Mouse (Mus musculus) hindbrain, postnatal 0 days (tissue): ENCODE measurements around the gene Krtap4-7. TPM values are rescaled to one million over a fixed set of nuclear protein-coding genes. Genes with fewer than 3 reads are reported as not detected.

Source experiments
- polyA plus RNA-seq: library from polyadenylated mRNA; unstranded; fragments of >200 nt; fragmentation: Nextera tagmentation; extraction: Ambion mirVana; gene quantifications from 2 replicates; pipeline ENCODE4 v1.2.1, GENCODE M21; 2015
- total RNA-seq: library from RNA; depleted of rRNA; stranded (reverse); fragments of >200 nt; gene quantifications from 2 replicates; pipeline ENCODE4 v1.2.3, GENCODE M21; 2014; rRNA removed

The Krtap4-7 gene
- total and polyA plus RNA-seq, 2 experiments from 2014 or later, result not detected

Other genes starting within 250 kb of the Krtap4-7 start
Only the 30 nearest of the 38 such genes appear.
- gene Krt23, start 151.0 kb downstream of the Krtap4-7 start, total RNA-seq, result not detected in 2 replicates
- gene Krt23, start 151.0 kb downstream of the Krtap4-7 start, polyA plus RNA-seq, result 0.40 and 0.41 TPM in 2 replicates
- not detected in 2 replicates for gene Krt39, start 122.8 kb downstream of the Krtap4-7 start, total RNA-seq
- not detected in 2 replicates for gene Krt39, start 122.8 kb downstream of the Krtap4-7 start, polyA plus RNA-seq
- not detected in 2 replicates for gene Krt40, start 100.9 kb downstream of the Krtap4-7 start, total RNA-seq
- gene Krt40, start 100.9 kb downstream of the Krtap4-7 start, polyA plus RNA-seq, result not detected in 2 replicates
- not detected in 2 replicates for gene Krtap3-3, start 93.2 kb downstream of the Krtap4-7 start, total RNA-seq
- gene Krtap3-3, start 93.2 kb downstream of the Krtap4-7 start, polyA plus RNA-seq, result not detected in 2 replicates
- gene Krtap3-2, start 87.2 kb downstream of the Krtap4-7 start, total RNA-seq, result not detected in 2 replicates
- not detected in 2 replicates for gene Krtap3-2, start 87.2 kb downstream of the Krtap4-7 start, polyA plus RNA-seq
- gene Gm11939, start 84.6 kb downstream of the Krtap4-7 start, total RNA-seq, result not detected in 2 replicates
- not detected in 2 replicates for gene Gm11939, start 84.6 kb downstream of the Krtap4-7 start, polyA plus RNA-seq
- gene Krtap3-1, start 77.5 kb downstream of the Krtap4-7 start, total RNA-seq, result not detected in 2 replicates
- not detected in 2 replicates for gene Krtap3-1, start 77.5 kb downstream of the Krtap4-7 start, polyA plus RNA-seq
- not detected in 2 replicates for gene Krtap1-5, start 63.1 kb downstream of the Krtap4-7 start, total RNA-seq
- not detected in 2 replicates for gene Krtap1-5, start 63.1 kb downstream of the Krtap4-7 start, polyA plus RNA-seq
- gene Krtap1-4, start 60.4 kb downstream of the Krtap4-7 start, total RNA-seq, result not detected in 2 replicates
- not detected in 2 replicates for gene Krtap1-4, start 60.4 kb downstream of the Krtap4-7 start, polyA plus RNA-seq
- gene Krtap1-3, start 52.8 kb downstream of the Krtap4-7 start, total RNA-seq, result not detected in 2 replicates
- gene Krtap1-3, start 52.8 kb downstream of the Krtap4-7 start, polyA plus RNA-seq, result not detected in 2 replicates
- gene Krtap9-3, start 46.0 kb downstream of the Krtap4-7 start, total RNA-seq, result not detected in 2 replicates
- not detected in 2 replicates for gene Krtap9-3, start 46.0 kb downstream of the Krtap4-7 start, polyA plus RNA-seq
- not detected in 2 replicates for gene Gm11938, start 40.8 kb downstream of the Krtap4-7 start, total RNA-seq
- gene Gm11938, start 40.8 kb downstream of the Krtap4-7 start, polyA plus RNA-seq, result not detected in 2 replicates
- not detected in 2 replicates for gene Gm11937, start 33.9 kb downstream of the Krtap4-7 start, total RNA-seq
- not detected in 2 replicates for gene Gm11937, start 33.9 kb downstream of the Krtap4-7 start, polyA plus RNA-seq
- 2.8 TPM in 1 of 2 replicates, not detected in the other for gene Krtap2-4, start 29.2 kb downstream of the Krtap4-7 start, total RNA-seq
- not detected in 2 replicates for gene Krtap2-4, start 29.2 kb downstream of the Krtap4-7 start, polyA plus RNA-seq
- gene Gm11562, start 23.7 kb downstream of the Krtap4-7 start, total RNA-seq, result not detected in 2 replicates
- gene Gm11562, start 23.7 kb downstream of the Krtap4-7 start, polyA plus RNA-seq, result not detected in 2 replicates
- not detected in 2 replicates for gene Krtap4-1, start 15.9 kb downstream of the Krtap4-7 start, total RNA-seq
- not detected in 2 replicates for gene Krtap4-1, start 15.9 kb downstream of the Krtap4-7 start, polyA plus RNA-seq
- not detected in 2 replicates for gene Krtap4-2, start 9.0 kb downstream of the Krtap4-7 start, total RNA-seq
- not detected in 2 replicates for gene Krtap4-2, start 9.0 kb downstream of the Krtap4-7 start, polyA plus RNA-seq
- not detected in 2 replicates for gene Gm11555, start 6.1 kb upstream of the Krtap4-7 start, total RNA-seq
- gene Gm11555, start 6.1 kb upstream of the Krtap4-7 start, polyA plus RNA-seq, result not detected in 2 replicates
- gene Gm11563, start 14.9 kb upstream of the Krtap4-7 start, total RNA-seq, result not detected in 2 replicates
- not detected in 2 replicates for gene Gm11563, start 14.9 kb upstream of the Krtap4-7 start, polyA plus RNA-seq
- not detected in 2 replicates for gene Krtap4-6, start 21.9 kb upstream of the Krtap4-7 start, total RNA-seq
- gene Krtap4-6, start 21.9 kb upstream of the Krtap4-7 start, polyA plus RNA-seq, result not detected in 2 replicates
- gene Gm14190, start 46.7 kb upstream of the Krtap4-7 start, total RNA-seq, result not detected in 2 replicates
- gene Gm14190, start 46.7 kb upstream of the Krtap4-7 start, polyA plus RNA-seq, result not detected in 2 replicates
- not detected in 2 replicates for gene Gm14180, start 90.2 kb upstream of the Krtap4-7 start, total RNA-seq
- not detected in 2 replicates for gene Gm14180, start 90.2 kb upstream of the Krtap4-7 start, polyA plus RNA-seq
- not detected in 2 replicates for gene Gm11595, start 128.8 kb upstream of the Krtap4-7 start, total RNA-seq
- gene Gm11595, start 128.8 kb upstream of the Krtap4-7 start, polyA plus RNA-seq, result not detected in 2 replicates
- gene Krtap4-8, start 136.6 kb upstream of the Krtap4-7 start, total RNA-seq, result not detected in 2 replicates
- not detected in 2 replicates for gene Krtap4-8, start 136.6 kb upstream of the Krtap4-7 start, polyA plus RNA-seq
- not detected in 2 replicates for gene Krtap4-9, start 141.1 kb upstream of the Krtap4-7 start, total RNA-seq
- not detected in 2 replicates for gene Krtap4-9, start 141.1 kb upstream of the Krtap4-7 start, polyA plus RNA-seq
- gene Gm11596, start 149.4 kb upstream of the Krtap4-7 start, total RNA-seq, result not detected in 2 replicates
- gene Gm11596, start 149.4 kb upstream of the Krtap4-7 start, polyA plus RNA-seq, result not detected in 2 replicates
- gene Gm11569, start 154.8 kb upstream of the Krtap4-7 start, total RNA-seq, result not detected in 2 replicates
- gene Gm11569, start 154.8 kb upstream of the Krtap4-7 start, polyA plus RNA-seq, result not detected in 2 replicates
- gene Gm11554, start 160.4 kb upstream of the Krtap4-7 start, total RNA-seq, result not detected in 2 replicates
- gene Gm11554, start 160.4 kb upstream of the Krtap4-7 start, polyA plus RNA-seq, result not detected in 2 replicates
- not detected in 2 replicates for gene Krtap4-13, start 165.8 kb upstream of the Krtap4-7 start, total RNA-seq
- not detected in 2 replicates for gene Krtap4-13, start 165.8 kb upstream of the Krtap4-7 start, polyA plus RNA-seq
- not detected in 2 replicates for gene Gm11564, start 171.6 kb upstream of the Krtap4-7 start, total RNA-seq
- gene Gm11564, start 171.6 kb upstream of the Krtap4-7 start, polyA plus RNA-seq, result not detected in 2 replicates